Mouse (Mus musculus) E14TG2a.4 (cell line): ENCODE results near the gene Ppil2.

ENCODE experiments used
- CTCF ChIP-seq: conservative IDR thresholded peaks from 2 replicates; pipeline ENCODE4 v1.5.1; 2014; ENCODE audit warnings: low read length
- NANOG ChIP-seq: IDR thresholded peaks from 2 replicates; pipeline ENCODE4 v1.6.1; 2014; ENCODE audit warnings: borderline replicate concordance, low read length, mixed read lengths
- POU5F1 ChIP-seq: IDR thresholded peaks from 2 replicates; pipeline ENCODE4 v1.6.1; 2014; ENCODE audit warnings: low read length, borderline replicate concordance

GRCm38 (mm10) chr16:17067552-17067951 lies 43.5 kb downstream of the Ppil2 start:
- no peak for TF ChIP-seq CTCF
- no peak for TF ChIP-seq POU5F1
- no peak for TF ChIP-seq NANOG
